Mouse (Mus musculus) bone marrow, adult 2 months (tissue): ENCODE results near the gene Pex11a.

Experiments used
- CTCF ChIP-seq: fragments of 200-500 bp; IDR thresholded peaks from 2 replicates; pipeline ENCODE4 v1.5.1; 2011; ENCODE audit warnings: low read length, control low read depth; ENCODE audit not compliant: control insufficient read depth, insufficient read depth
- POLR2A ChIP-seq: fragments of 200-500 bp; IDR thresholded peaks from 2 replicates; pipeline ENCODE4 v1.6.1; 2011; ENCODE audit warnings: low read depth, mild to moderate bottlenecking, control low read depth, low read length, borderline replicate concordance; ENCODE audit not compliant: control insufficient read depth

DNA sequence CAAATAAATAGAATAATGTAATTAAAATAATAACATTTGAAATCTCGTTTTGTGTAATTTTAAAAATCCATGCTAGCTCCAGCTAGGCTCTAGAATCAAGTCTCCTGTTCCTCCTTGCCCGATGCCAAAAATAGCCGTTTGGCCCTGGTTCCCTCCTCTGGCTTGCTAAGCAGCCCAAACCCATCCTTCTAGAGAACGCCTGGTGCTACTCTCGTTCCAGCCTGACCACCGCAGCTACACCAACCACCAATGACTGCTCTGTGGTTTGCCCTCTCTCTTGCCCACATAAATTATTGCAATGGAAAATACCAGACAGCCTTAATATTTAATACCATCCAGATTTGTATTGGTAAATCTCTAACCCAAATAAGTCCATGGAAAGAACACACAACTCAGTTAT is 4.7 kb upstream of the Pex11a start:
- TF ChIP-seq CTCF (no peak), POLR2A (no peak)
